Mouse (Mus musculus) embryonic facial prominence, embryonic 14.5 days (tissue): ENCODE results near the gene Aph1c. TPM values are rescaled to one million over a fixed set of nuclear protein-coding genes. Genes with fewer than 3 reads are reported as not detected.
"Not testable (repeated sequence)": the region's sequence is repeated elsewhere in the genome, so short reads cannot be mapped to it uniquely, and the experiment has no call there.

Source experiments
- ATAC-seq: fragments of 200-750 bp; cut with Nextera tagmentation; 2 replicates; pipeline ENCODE4 v1.8.0; 2017; ENCODE audit warnings: low read depth, moderate number of reproducible peaks, moderate TSS enrichment
- DNase-seq: peaks from one replicate; pipeline ENCODE4 v3.0.0-alpha.2; 2015; ENCODE audit warnings: low spot score
- H3K27ac ChIP-seq: fragments of 300-500 bp; sonication (generic); replicated peaks from 2 replicates; pipeline ENCODE4 v1.5.1; 2014; ENCODE audit warnings: low read depth, mild to moderate bottlenecking, low read length, moderate library complexity
- H3K27me3 ChIP-seq: fragments of 300-500 bp; sonication (generic); replicated peaks from 2 replicates; pipeline ENCODE4 v1.6.1; 2014; ENCODE audit warnings: low read length; ENCODE audit not compliant: control insufficient read depth, insufficient read depth
- H3K36me3 ChIP-seq: fragments of 300-500 bp; sonication (generic); 2 replicates; pipeline ENCODE4 v1.6.1; 2014; ENCODE audit warnings: low read length, mixed read lengths; ENCODE audit not compliant: control insufficient read depth, insufficient read depth
- H3K4me1 ChIP-seq: fragments of 300-500 bp; sonication (generic); 2 replicates; pipeline ENCODE4 v1.6.1; 2014; ENCODE audit warnings: antibody characterized with exemption, low read length; ENCODE audit not compliant: control insufficient read depth, insufficient read depth
- H3K4me2 ChIP-seq: fragments of 300-500 bp; sonication (generic); 2 replicates; pipeline ENCODE4 v1.6.1; 2014; ENCODE audit warnings: low read depth, mild to moderate bottlenecking, low read length, moderate library complexity, mixed read lengths
- H3K4me3 ChIP-seq: fragments of 300-500 bp; sonication (generic); 2 replicates; pipeline ENCODE4 v1.5.1; 2014; ENCODE audit warnings: low read depth, mild to moderate bottlenecking, low read length
- H3K9ac ChIP-seq: fragments of 300-500 bp; sonication (generic); 2 replicates; pipeline ENCODE4 v1.6.1; 2014; ENCODE audit warnings: low read depth, mild to moderate bottlenecking, low read length, moderate library complexity, mixed read lengths
- H3K9me3 ChIP-seq: fragments of 300-500 bp; sonication (generic); 2 replicates; pipeline ENCODE4 v1.6.1; 2016; ENCODE audit warnings: low read length; ENCODE audit not compliant: control insufficient read depth
- WGBS: fragments of 180-500 bp; shearing (Covaris S2); extraction: QIAGEN DNeasy Blood & Tissue Kit; methylation state at CpG from one replicate; pipeline ENCODE4 v1.1.7; 2014; 5-methylcytosine and 5-hydroxymethylcytosine counted together
- polyA plus RNA-seq: library from polyadenylated mRNA; unstranded; fragments of >200 nt; fragmentation: Nextera tagmentation; extraction: Ambion mirVana; gene quantifications from 2 replicates; pipeline ENCODE4 v1.2.1, GENCODE M21; 2014

The Aph1c gene
- polyA plus RNA-seq, 1 experiment from 2014 or later, result 4.4 TPM

DNA sequence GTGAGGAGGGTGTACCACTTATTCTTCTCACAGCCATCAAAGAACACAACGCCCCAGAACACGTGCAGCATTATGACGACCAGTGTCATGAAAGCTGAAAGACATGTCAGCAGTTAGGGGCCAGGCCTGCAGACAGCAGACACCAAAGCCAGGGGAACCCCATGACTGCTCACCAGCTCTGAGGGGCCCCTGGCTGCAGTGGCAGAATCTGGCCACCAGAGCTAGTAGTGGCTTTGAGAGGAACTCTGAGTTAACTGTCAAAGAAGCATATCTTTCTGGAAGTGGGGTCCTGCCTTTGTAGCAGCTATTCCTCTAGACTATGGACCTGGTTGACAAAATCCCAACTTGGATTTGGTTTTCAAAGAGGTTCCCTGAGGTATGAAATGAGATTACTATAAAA lies 50.0 kb downstream of the Aph1c start:
- not testable (repeated sequence) for H3K36me3 ChIP-seq, H3K27me3 ChIP-seq, H3K9me3 ChIP-seq, DNase-seq, H3K4me3 ChIP-seq, H3K27ac ChIP-seq, H3K9ac ChIP-seq, H3K4me2 ChIP-seq, ATAC-seq, H3K4me1 ChIP-seq
- no CpG with 5 or more reads among the region's 3 CpGs for WGBS

DNA sequence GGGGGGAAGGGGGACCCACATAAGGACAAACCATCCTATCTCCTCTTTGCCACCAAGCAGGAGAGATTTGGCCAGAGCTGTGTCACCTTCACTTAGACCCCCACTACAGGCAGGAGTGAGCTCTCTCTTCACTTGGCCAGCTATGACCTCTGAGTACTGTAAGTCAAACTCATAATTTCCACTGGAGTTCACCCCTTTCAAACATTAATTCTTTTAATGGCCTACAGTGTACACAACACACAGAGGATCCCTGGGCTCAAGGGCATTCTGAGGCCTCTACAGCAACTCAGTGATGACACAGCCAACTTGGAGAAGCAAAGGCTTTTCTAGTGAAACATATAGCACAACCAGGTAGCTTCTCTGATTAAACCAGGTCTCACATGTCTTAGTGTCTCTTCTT lies 63.8 kb downstream of the Aph1c start:
- Histone ChIP-seq H3K27ac (no peak overlapping the region), H3K4me3 (no peak overlapping the region), H3K27me3 (no peaks in the 10 kb centered on the region), H3K9ac (no peak overlapping the region), H3K4me2 (no peak overlapping the region), H3K36me3 (no peaks in the 10 kb centered on the region), H3K4me1 (no peaks in the 10 kb centered on the region), H3K9me3 (no peaks in the 10 kb centered on the region)
- DNase-seq (no peak), ATAC-seq (no peak)

DNA sequence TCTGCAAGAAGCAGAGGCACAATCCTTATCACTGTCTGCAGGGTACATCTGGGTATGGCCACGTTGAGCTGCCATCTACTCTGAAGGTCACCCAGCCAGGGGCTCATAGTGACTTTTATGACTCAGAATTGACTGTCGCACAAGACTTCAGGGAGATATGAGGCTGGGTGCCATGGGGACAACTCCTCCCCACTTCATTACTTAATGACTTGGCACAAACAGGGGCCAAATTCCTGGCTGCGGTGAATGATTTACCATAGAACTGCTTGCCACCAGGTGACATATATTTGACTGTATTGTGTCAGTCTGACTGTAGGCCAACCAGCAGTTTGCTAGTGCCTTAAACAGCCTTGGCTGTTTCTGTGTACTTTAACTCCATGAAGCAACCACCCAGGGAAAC lies 65.3 kb downstream of the Aph1c start:
- H3K4me3 ChIP-seq, result no peak overlapping the region
- WGBS, result 84% methylated on average over 3 of the region's 3 CpGs
- ATAC-seq (no peak), DNase-seq (no peak)
- H3K27ac ChIP-seq, result no peak overlapping the region
- no peaks in the 10 kb centered on the region for H3K36me3 ChIP-seq
- H3K4me1 ChIP-seq, result no peaks in the 10 kb centered on the region
- no peaks in the 10 kb centered on the region for H3K9me3 ChIP-seq
- H3K9ac ChIP-seq, result no peak overlapping the region
- H3K4me2 ChIP-seq, result no peak overlapping the region
- no peaks in the 10 kb centered on the region for H3K27me3 ChIP-seq

DNA sequence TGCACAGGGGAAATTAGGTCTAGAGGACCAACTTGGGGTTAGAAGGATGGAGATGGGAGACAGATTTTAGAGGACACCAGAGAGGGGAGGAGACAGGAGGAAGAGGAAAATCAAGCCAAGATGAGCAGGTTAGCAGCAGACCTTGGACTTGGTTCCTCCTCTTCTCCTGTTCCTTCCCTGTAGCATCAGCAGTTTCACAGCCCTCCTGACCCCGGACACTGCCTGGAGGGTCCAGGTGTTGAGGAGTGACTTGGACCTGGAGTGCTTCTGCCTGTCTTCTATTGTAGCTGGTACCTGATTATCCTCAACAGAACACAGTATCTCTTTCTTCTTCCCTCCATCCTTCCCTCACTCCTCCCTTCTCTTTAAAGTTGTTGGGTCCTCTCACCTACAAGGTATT lies 65.8 kb downstream of the Aph1c start:
- Histone ChIP-seq H3K9me3 (no peaks in the 10 kb centered on the region), H3K4me3 (no peak overlapping the region), H3K36me3 (no peaks in the 10 kb centered on the region), H3K27ac (no peak overlapping the region), H3K27me3 (no peaks in the 10 kb centered on the region), H3K4me1 (no peaks in the 10 kb centered on the region), H3K4me2 (no peak overlapping the region), H3K9ac (no peak overlapping the region)
- WGBS, result 83% methylated on average over 1 of the region's 1 CpGs
- ATAC-seq (no peak), DNase-seq (no peak)

Other genes starting within 250 kb of the Aph1c start
- 49.6 and 61.0 TPM in 2 replicates for gene Usp3, start 241.6 kb downstream of the Aph1c start, polyA plus RNA-seq
- gene Car12, start 121.0 kb downstream of the Aph1c start, polyA plus RNA-seq, result 7.7 and 10.3 TPM in 2 replicates
- gene Aph1b, start 39.2 kb downstream of the Aph1c start, polyA plus RNA-seq, result 11.0 and 11.7 TPM in 2 replicates
- 0.25 and 0.58 TPM in 2 replicates for gene Gm10647, start 37.7 kb downstream of the Aph1c start, polyA plus RNA-seq
- gene Rab8b, start 85.0 kb upstream of the Aph1c start, polyA plus RNA-seq, result 15.9 and 17.7 TPM in 2 replicates
- 577 and 678 TPM in 2 replicates for gene Rps27l, start 111.4 kb upstream of the Aph1c start, polyA plus RNA-seq
- gene Lactb, start 140.8 kb upstream of the Aph1c start, polyA plus RNA-seq, result 8.9 and 9.8 TPM in 2 replicates
- gene Tpm1, start 214.7 kb upstream of the Aph1c start, polyA plus RNA-seq, result 985 and 1,264 TPM in 2 replicates